Mouse (Mus musculus) liver, adult 10 weeks (tissue): ENCODE data around the gene Olfr1373. TPM values are rescaled to one million over a fixed set of nuclear protein-coding genes. Genes with fewer than 3 reads are reported as not detected.

Experiments used
- polyA plus RNA-seq: library from polyadenylated mRNA; stranded (reverse); fragments of 350-450 nt; fragmentation: Illumina TruSeq; extraction: RNeasy Lipid Tissue Mini Kit (QIAGEN cat#74804); gene quantifications from one replicate; pipeline ENCODE4 v1.2.3, GENCODE M21; 2014; ENCODE audit warnings: low read depth, low replicate concordance

Gene Olfr1373
- not detected for polyA plus RNA-seq

GRCm38 (mm10) chr11:52145428-52145827 is at the start of gene Olfr1373:
TSS of gene Olfr1373 (minus strand) at chr11:52145528.

GRCm38 (mm10) chr11:52098398-52098946 is 46.9 kb downstream of the Olfr1373 start, which contains the start of gene Ppp2ca:
TSS of gene Ppp2ca (plus strand) at chr11:52098681.

Other genes starting within 250 kb of the Olfr1373 start
- gene Cdkn2aipnl, start 177.9 kb downstream of the Olfr1373 start, polyA plus RNA-seq: 12.9 TPM
- 259 TPM for gene Ube2b, start 144.8 kb downstream of the Olfr1373 start, polyA plus RNA-seq
- gene Cdkl3, start 141.3 kb downstream of the Olfr1373 start, polyA plus RNA-seq: 0.90 TPM
- 59.2 TPM for gene Ppp2ca, start 46.8 kb downstream of the Olfr1373 start, polyA plus RNA-seq
- not detected for gene Olfr1371, start 68.5 kb upstream of the Olfr1373 start, polyA plus RNA-seq
- gene Skp1a, start 86.5 kb upstream of the Olfr1373 start, polyA plus RNA-seq: 674 TPM
- gene Tcf7, start 137.5 kb upstream of the Olfr1373 start, polyA plus RNA-seq: 3.1 TPM
- gene Vdac1, start 215.3 kb upstream of the Olfr1373 start, polyA plus RNA-seq: 180 TPM